Mouse (Mus musculus): ENCODE data around the gene Nepn. TPM values are rescaled to one million over a fixed set of nuclear protein-coding genes. Genes with fewer than 3 reads are reported as not detected.
"Not testable (repeated sequence)": the region's sequence is repeated elsewhere in the genome, so short reads cannot be mapped to it uniquely, and the experiment has no call there.

The Nepn gene
- polyA plus RNA-seq (2015; fragmentation: Nextera tagmentation; extraction: Ambion mirVana): not detected in 2 replicates

DNA sequence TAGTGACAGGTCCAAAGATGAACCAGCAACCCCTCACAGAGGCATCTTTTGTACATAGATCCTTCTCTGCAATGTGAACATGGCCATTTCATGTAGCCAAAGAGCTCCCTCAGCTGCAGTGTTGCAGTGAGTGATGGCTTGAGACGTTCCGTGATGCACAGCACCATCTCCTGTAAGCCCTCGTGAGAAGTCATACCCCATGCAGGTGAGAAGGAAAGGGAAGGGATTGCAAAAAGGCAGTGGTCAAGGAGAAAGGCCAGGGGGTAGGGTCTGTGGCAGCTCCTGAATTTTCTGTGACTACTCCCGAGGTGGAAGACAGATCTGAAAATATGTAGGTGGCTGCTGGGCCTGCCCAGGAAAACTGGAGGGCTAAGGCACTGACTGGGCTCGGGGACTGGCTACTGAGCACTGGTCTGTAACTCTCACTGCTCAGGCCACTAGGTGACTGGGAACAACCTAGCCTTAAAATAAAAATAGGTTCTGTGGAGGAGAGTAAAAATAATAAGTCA is at the start of gene Nepn:
Gene Nepn, plus strand, starts transcription at position 51 of the 509 bp plus-strand sequence.
- Histone ChIP-seq H3K27me3 (ENCODE audit: control insufficient read depth, insufficient read depth, low read depth, low read length) (no peaks in the 10 kb centered on the region), H3K4me1 (ENCODE audit: control insufficient read depth, insufficient read depth, low read length) (no peaks in the 10 kb centered on the region), H3K4me2 (ENCODE audit: low read length) (no peak within 1 kb of the TSS), H3K4me3 (ENCODE audit: low read depth, low read length) (no peak within 1 kb of the TSS), H3K36me3 (ENCODE audit: control insufficient read depth, insufficient read depth, low read length) (no peaks in the 10 kb centered on the region), H3K9ac (ENCODE audit: low read depth, low read length) (no peak within 1 kb of the TSS), H3K27ac (ENCODE audit: low read length) (no peak within 1 kb of the TSS), H3K9me3 (replicated peaks; ENCODE audit: control insufficient read depth, low read length, poor library complexity, severe bottlenecking) (no peaks in the 10 kb centered on the region)
- WGBS: 81% methylated on average over 5 of the region's 5 CpGs
- no peak for ATAC-seq

DNA sequence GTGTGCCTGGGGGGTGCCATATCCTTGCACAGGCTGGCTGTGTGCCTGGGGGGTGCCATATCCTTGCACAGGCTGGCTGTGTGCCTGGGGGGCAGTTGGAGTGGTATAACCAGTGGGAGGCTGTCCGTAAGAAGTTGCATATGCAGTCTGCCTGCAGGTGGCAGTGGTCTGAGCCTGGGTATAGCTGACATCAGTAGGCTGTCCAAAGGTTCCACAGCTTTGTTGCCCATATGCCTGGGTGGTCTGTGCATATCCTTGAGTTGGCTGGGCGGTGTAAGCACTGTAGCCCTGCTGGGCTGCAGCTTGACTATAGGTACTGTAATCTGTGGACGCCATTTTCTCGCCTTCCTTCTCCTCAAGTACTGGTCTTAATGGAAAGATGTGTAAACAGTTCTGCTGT is 45.4 kb upstream of the Nepn start:
- WGBS: 95% methylated on average over 4 of the region's 4 CpGs
- H3K9ac ChIP-seq (ENCODE audit: low read depth, low read length); H3K4me1 ChIP-seq (ENCODE audit: control insufficient read depth, insufficient read depth, low read length); ATAC-seq; H3K27me3 ChIP-seq (ENCODE audit: control insufficient read depth, insufficient read depth, low read depth, low read length); H3K4me3 ChIP-seq (ENCODE audit: low read depth, low read length); H3K27ac ChIP-seq (ENCODE audit: low read length); H3K4me2 ChIP-seq (ENCODE audit: low read length); H3K9me3 ChIP-seq (replicated peaks; ENCODE audit: control insufficient read depth, low read length, poor library complexity, severe bottlenecking): not testable (repeated sequence)
- H3K36me3 ChIP-seq (ENCODE audit: control insufficient read depth, insufficient read depth, low read length): peaks cover 27% of the 10 kb centered on the region

DNA sequence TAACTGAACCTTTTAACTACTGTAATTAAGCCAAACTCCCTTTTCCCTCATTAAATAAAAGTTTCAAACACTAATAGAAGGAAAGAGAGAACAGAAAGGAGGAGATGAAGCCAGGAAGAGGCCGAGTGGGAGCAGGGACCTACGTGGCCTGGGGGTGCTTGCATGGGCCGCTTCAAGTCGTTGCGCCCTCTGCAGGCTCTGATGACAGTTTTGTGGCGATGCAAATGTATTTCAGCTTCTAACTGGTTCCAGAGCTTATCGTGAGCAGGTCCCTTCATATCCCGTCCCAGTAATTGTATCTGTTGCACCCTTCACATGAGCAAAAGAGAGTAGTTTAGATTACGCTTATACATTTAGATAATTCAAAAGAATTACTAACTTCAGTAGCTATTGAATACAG is 35.6 kb upstream of the Nepn start:
- Histone ChIP-seq H3K4me2 (ENCODE audit: low read length) (no peak overlapping the region), H3K4me1 (ENCODE audit: control insufficient read depth, insufficient read depth, low read length) (no peaks in the 10 kb centered on the region), H3K27ac (ENCODE audit: low read length) (no peak overlapping the region), H3K9ac (ENCODE audit: low read depth, low read length) (no peak overlapping the region), H3K4me3 (ENCODE audit: low read depth, low read length) (no peak overlapping the region), H3K27me3 (ENCODE audit: control insufficient read depth, insufficient read depth, low read depth, low read length) (no peaks in the 10 kb centered on the region), H3K9me3 (replicated peaks; ENCODE audit: control insufficient read depth, low read length, poor library complexity, severe bottlenecking) (no peaks in the 10 kb centered on the region), H3K36me3 (ENCODE audit: control insufficient read depth, insufficient read depth, low read length) (peaks cover 14% of the 10 kb centered on the region)
- 80% methylated on average over 9 of the region's 9 CpGs for WGBS
- ATAC-seq: no peak

DNA sequence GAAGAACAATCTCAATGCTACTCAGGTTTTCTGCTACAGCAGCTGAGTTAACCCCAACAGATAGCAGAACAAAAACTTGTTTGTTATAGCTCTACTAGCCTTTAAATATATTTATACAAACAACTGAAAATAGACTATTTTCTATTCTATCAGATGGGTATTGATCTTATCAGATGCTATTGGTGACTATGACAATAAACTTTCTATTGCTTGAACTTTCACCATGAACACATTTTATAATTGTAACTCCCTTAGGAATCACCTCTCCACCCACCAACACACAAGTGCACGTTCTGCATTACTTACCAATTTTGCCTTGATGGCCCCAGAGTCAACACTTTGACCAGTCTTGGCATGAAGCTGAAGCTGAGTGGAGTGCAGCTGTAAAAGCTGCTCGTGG is 30.3 kb upstream of the Nepn start, which contains the start of gene Gm26741:
Gene Gm26741, plus strand, starts transcription at position 301 of the 400 bp plus-strand sequence.
- WGBS: 96% methylated on average over 2 of the region's 2 CpGs
- Histone ChIP-seq H3K4me3 (ENCODE audit: low read depth, low read length) (no peak within 1 kb of the TSS), H3K27ac (ENCODE audit: low read length) (no peak within 1 kb of the TSS), H3K4me1 (ENCODE audit: control insufficient read depth, insufficient read depth, low read length) (no peaks in the 10 kb centered on the region), H3K9me3 (replicated peaks; ENCODE audit: control insufficient read depth, low read length, poor library complexity, severe bottlenecking) (no peaks in the 10 kb centered on the region), H3K27me3 (ENCODE audit: control insufficient read depth, insufficient read depth, low read depth, low read length) (no peaks in the 10 kb centered on the region), H3K4me2 (ENCODE audit: low read length) (no peak within 1 kb of the TSS), H3K9ac (ENCODE audit: low read depth, low read length) (no peak within 1 kb of the TSS), H3K36me3 (ENCODE audit: control insufficient read depth, insufficient read depth, low read length) (peaks cover 3% of the 10 kb centered on the region; the same call in 1 of the 2 replicates)
- ATAC-seq: no peak

DNA sequence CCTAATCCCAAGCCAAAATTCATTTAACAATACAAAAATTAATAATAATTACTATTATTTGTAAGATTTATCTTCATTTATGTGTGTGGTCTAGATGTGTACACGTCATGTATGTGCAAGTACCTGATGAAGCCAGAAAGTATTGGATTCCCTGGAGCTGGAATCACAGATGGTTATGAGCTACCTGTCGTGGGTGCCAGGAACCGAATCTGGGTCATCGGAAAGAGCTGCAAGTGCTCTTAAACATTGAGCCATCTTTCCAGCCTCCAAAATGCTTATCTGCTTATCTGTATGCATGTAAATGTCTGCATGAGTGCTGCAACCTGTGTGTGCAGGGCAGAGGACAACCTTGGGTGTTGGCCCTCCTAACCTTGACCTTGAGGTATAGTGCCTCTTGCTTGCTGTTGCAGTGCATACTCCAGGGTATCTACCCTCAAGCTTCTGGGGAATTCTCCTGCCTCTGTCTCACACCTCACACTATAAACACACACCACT is 28.5 kb upstream of the Nepn start:
- ATAC-seq: no peak
- Histone ChIP-seq H3K9me3 (replicated peaks; ENCODE audit: control insufficient read depth, low read length, poor library complexity, severe bottlenecking) (no peaks in the 10 kb centered on the region), H3K9ac (ENCODE audit: low read depth, low read length) (no peak overlapping the region), H3K4me1 (ENCODE audit: control insufficient read depth, insufficient read depth, low read length) (no peaks in the 10 kb centered on the region), H3K4me3 (ENCODE audit: low read depth, low read length) (no peak overlapping the region), H3K4me2 (ENCODE audit: low read length) (no peak overlapping the region), H3K27ac (ENCODE audit: low read length) (no peak overlapping the region), H3K36me3 (ENCODE audit: control insufficient read depth, insufficient read depth, low read length) (peaks cover 3% of the 10 kb centered on the region; the same call in 1 of the 2 replicates), H3K27me3 (ENCODE audit: control insufficient read depth, insufficient read depth, low read depth, low read length) (no peaks in the 10 kb centered on the region)
- WGBS: 98% methylated on average over 4 of the region's 4 CpGs

DNA sequence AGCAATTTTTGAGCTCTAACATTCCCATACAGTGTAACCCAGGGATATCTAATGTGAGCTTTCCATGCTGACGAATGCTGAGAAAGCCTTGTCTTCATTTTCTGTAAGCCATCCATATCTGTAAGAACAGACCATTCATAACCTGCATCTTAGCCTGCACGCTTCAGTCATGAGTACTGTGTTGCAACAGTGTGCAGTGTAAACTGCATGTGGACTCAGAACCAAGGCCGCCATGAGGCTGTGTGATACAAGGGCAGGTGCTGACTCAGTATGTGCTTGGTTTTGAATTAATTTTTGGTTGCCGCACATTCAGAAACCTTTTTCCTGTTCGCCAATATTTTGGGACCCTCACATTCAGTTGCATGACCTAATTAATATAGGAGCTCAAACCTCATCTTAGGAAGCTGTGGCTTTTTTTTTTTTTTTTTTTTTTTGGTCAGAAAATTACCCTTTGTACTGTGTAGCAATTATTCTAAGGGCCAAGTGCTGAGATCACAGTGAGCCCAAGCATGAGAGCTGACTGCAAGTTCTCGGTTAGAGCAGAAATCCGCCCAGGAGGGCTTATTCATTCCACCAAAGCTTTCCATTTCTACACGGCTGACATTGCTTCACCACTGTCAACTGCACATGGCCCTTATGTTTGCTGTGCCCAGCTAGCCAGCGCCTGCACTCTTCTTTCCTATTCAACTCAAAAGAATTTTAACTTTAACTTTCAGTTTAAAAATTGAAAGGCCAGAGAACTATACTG is 27.7 kb upstream of the Nepn start:
- H3K4me3 ChIP-seq (ENCODE audit: low read depth, low read length): no peak overlapping the region
- H3K36me3 ChIP-seq (ENCODE audit: control insufficient read depth, insufficient read depth, low read length): peaks cover 3% of the 10 kb centered on the region; the same call in 1 of the 2 replicates
- H3K27ac ChIP-seq (ENCODE audit: low read length): no peak overlapping the region
- no peaks in the 10 kb centered on the region for H3K27me3 ChIP-seq (ENCODE audit: control insufficient read depth, insufficient read depth, low read depth, low read length)
- no peak; the same call in 1 of the 2 replicates for ATAC-seq
- WGBS: 90% methylated on average over 9 of the region's 9 CpGs
- no peak overlapping the region for H3K4me2 ChIP-seq (ENCODE audit: low read length)
- no peaks in the 10 kb centered on the region for H3K4me1 ChIP-seq (ENCODE audit: control insufficient read depth, insufficient read depth, low read length)
- H3K9me3 ChIP-seq (replicated peaks; ENCODE audit: control insufficient read depth, low read length, poor library complexity, severe bottlenecking): no peaks in the 10 kb centered on the region
- H3K9ac ChIP-seq (ENCODE audit: low read depth, low read length): no peak overlapping the region

DNA sequence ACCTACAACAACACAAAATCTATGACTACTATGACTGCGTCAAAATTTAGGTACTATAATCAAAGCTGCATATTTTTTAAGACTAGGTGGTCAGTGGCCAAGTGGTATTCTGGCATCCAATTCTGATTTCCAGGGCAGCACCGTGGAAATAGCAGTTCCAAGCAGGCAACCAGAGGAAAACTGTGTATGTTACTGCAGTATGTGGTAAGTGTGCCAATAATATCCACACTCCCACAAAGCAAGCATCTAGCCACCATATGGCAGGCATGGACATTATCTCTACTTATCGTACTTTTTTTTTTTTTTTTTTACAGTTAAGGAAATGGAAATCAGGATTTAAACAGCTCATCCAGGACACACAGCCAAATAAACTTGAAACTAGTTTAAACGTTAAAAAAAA is 20.4 kb upstream of the Nepn start:
- Histone ChIP-seq H3K4me3 (ENCODE audit: low read depth, low read length) (no peak overlapping the region), H3K4me1 (ENCODE audit: control insufficient read depth, insufficient read depth, low read length) (no peaks in the 10 kb centered on the region), H3K9me3 (replicated peaks; ENCODE audit: control insufficient read depth, low read length, poor library complexity, severe bottlenecking) (no peaks in the 10 kb centered on the region), H3K4me2 (ENCODE audit: low read length) (no peak overlapping the region), H3K36me3 (ENCODE audit: control insufficient read depth, insufficient read depth, low read length) (no peaks in the 10 kb centered on the region), H3K9ac (ENCODE audit: low read depth, low read length) (no peak overlapping the region), H3K27ac (ENCODE audit: low read length) (no peak overlapping the region), H3K27me3 (ENCODE audit: control insufficient read depth, insufficient read depth, low read depth, low read length) (no peaks in the 10 kb centered on the region)
- no peak for ATAC-seq
- 92% methylated on average over 4 of the region's 4 CpGs for WGBS

DNA sequence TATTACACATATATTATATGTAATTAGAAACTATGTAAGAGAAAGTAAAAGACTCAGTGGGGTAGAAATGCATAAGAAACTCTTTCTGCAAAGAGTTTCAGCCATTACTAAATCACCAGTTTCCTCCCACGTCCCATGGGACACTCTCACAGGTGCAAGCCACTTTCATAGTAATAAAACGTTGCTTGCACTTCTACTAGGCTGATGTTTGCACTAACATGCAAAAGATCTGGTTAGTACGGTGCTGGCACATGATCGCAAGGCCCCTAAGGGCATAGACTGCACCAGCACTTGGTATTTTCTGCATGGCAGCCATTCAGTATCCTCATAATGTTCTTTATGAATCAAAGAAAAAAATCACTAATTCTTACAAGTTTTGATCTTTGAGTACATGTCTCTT is 14.9 kb upstream of the Nepn start:
- H3K27ac ChIP-seq (ENCODE audit: low read length): no peak overlapping the region
- WGBS: 76% methylated on average over 4 of the region's 4 CpGs
- H3K4me3 ChIP-seq (ENCODE audit: low read depth, low read length): no peak overlapping the region
- no peaks in the 10 kb centered on the region for H3K9me3 ChIP-seq (replicated peaks; ENCODE audit: control insufficient read depth, low read length, poor library complexity, severe bottlenecking)
- no peak for ATAC-seq
- peaks cover 13% of the 10 kb centered on the region for H3K4me1 ChIP-seq (ENCODE audit: control insufficient read depth, insufficient read depth, low read length)
- H3K9ac ChIP-seq (ENCODE audit: low read depth, low read length): no peak overlapping the region
- no peak overlapping the region for H3K4me2 ChIP-seq (ENCODE audit: low read length)
- no peaks in the 10 kb centered on the region for H3K27me3 ChIP-seq (ENCODE audit: control insufficient read depth, insufficient read depth, low read depth, low read length)
- H3K36me3 ChIP-seq (ENCODE audit: control insufficient read depth, insufficient read depth, low read length): no peaks in the 10 kb centered on the region

DNA sequence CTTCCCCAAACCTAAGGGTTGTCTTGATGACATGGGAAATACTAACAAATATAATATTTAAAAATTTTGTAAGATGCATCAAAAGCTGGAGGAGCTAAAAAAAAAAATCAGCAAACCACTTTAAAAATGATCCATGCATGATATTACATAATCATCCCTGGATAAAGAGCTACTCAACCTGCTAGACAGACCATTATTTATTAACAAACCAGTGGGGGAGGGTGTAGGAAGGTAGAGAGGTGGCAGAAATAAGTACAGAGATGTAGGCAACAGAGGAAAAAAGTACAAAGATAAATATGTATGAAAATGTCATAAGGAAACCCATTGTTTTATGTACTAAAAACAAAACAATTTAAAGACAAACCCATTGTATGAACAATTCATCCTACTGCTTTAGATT is 14.1 kb upstream of the Nepn start:
- no peaks in the 10 kb centered on the region for H3K9me3 ChIP-seq (replicated peaks; ENCODE audit: control insufficient read depth, low read length, poor library complexity, severe bottlenecking)
- H3K27ac ChIP-seq (ENCODE audit: low read length): no peak overlapping the region
- H3K36me3 ChIP-seq (ENCODE audit: control insufficient read depth, insufficient read depth, low read length): no peaks in the 10 kb centered on the region
- no peak for ATAC-seq
- H3K4me1 ChIP-seq (ENCODE audit: control insufficient read depth, insufficient read depth, low read length): peaks cover 22% of the 10 kb centered on the region
- H3K4me3 ChIP-seq (ENCODE audit: low read depth, low read length): no peak overlapping the region
- H3K27me3 ChIP-seq (ENCODE audit: control insufficient read depth, insufficient read depth, low read depth, low read length): no peaks in the 10 kb centered on the region
- no peak overlapping the region for H3K9ac ChIP-seq (ENCODE audit: low read depth, low read length)
- no peak overlapping the region for H3K4me2 ChIP-seq (ENCODE audit: low read length)

All from midbrain, embryonic 16.5 days (tissue).